Mouse (Mus musculus): ENCODE results near the gene AL607142.1. TPM values are rescaled to one million over a fixed set of nuclear protein-coding genes. Genes with fewer than 3 reads are reported as not detected.
A peak's percentile ranks its signal among the peaks of the same experiment; 100 is the strongest.

The AL607142.1 gene
- total RNA-seq, 1 experiment, result not detected

- Histone ChIP-seq H3K27ac (ENCODE audit: insufficient read depth, low read depth, low read length, poor library complexity, severe bottlenecking) (no peak overlapping the region), H3K4me1 (ENCODE audit: control insufficient read depth in 2 of 2, insufficient read depth in 2 of 2, low read length in 2 of 2, poor library complexity in 1 of 2) (no peaks in the 10 kb centered on the region), H3K36me3 (ENCODE audit: control insufficient read depth, insufficient read depth, low read length, poor library complexity, severe bottlenecking) (no peaks in the 10 kb centered on the region), H3K9me3 (ENCODE audit: control insufficient read depth, insufficient read depth, low read depth, low read length) (no peaks in the 10 kb centered on the region), H3K9ac (ENCODE audit: insufficient read depth, low read depth, low read length, poor library complexity, severe bottlenecking) (no peak overlapping the region), H3K4me3 (ENCODE audit: insufficient read depth in 1 of 2, low read depth in 1 of 2, low read length in 2 of 2, poor library complexity in 1 of 2, severe bottlenecking in 1 of 2) (no peak overlapping the region)
- in situ Hi-C loops (cut with MboI; ENCODE audit: low sequenced_read_pairs in 2 of 2, unreplicated experiment in 2 of 2), result loop anchor here in 1 of 2 experiments (10.0 kb wide), 1 partner anchor 191 kb away; no protein-coding TSS in a partner anchor
- TF ChIP-seq HCFC1 (IDR thresholded peaks at IDR 0.05; ENCODE audit: borderline replicate concordance, insufficient read depth, low read length) (no peak), MAFK (IDR thresholded peaks at IDR 0.05; ENCODE audit: insufficient read depth, low read depth, low read length) (no peak), ZC3H11A (IDR thresholded peaks at IDR 0.05; ENCODE audit: borderline replicate concordance, low read depth, low read length) (no peak), ZNF384 (IDR thresholded peaks at IDR 0.05; ENCODE audit: low read depth, low read length) (no peak), CHD2 (IDR thresholded peaks at IDR 0.05; ENCODE audit: low read depth, low read length) (no peak)
- DNase-seq (ENCODE audit: low read depth, low spot score), result no peak
These were observed 61.3 kb downstream of the AL607142.1 start for GRCm38 (mm10) chr4:120126047-120126446.

- Histone ChIP-seq H3K4me3 (ENCODE audit: insufficient read depth in 1 of 2, low read depth in 1 of 2, low read length in 2 of 2, poor library complexity in 1 of 2, severe bottlenecking in 1 of 2) (no peak overlapping the region), H3K9me3 (ENCODE audit: control insufficient read depth, insufficient read depth, low read depth, low read length) (no peaks in the 10 kb centered on the region), H3K4me1 (ENCODE audit: control insufficient read depth in 2 of 2, insufficient read depth in 2 of 2, low read length in 2 of 2, poor library complexity in 1 of 2) (no peaks in the 10 kb centered on the region), H3K36me3 (ENCODE audit: control insufficient read depth, insufficient read depth, low read length, poor library complexity, severe bottlenecking) (no peaks in the 10 kb centered on the region), H3K9ac (ENCODE audit: insufficient read depth, low read depth, low read length, poor library complexity, severe bottlenecking) (no peak overlapping the region), H3K27ac (ENCODE audit: insufficient read depth, low read depth, low read length, poor library complexity, severe bottlenecking) (no peak overlapping the region)
- in situ Hi-C loops (cut with MboI; ENCODE audit: low sequenced_read_pairs in 2 of 2, unreplicated experiment in 2 of 2), result loop anchor here in 1 of 2 experiments (10.0 kb wide), 1 partner anchor 193 kb away; no protein-coding TSS in a partner anchor
- DNase-seq (ENCODE audit: low read depth, low spot score), result no peak
- no peak for TF ChIP-seq ZNF384 (IDR thresholded peaks at IDR 0.05; ENCODE audit: low read depth, low read length)
- TF ChIP-seq MAFK (IDR thresholded peaks at IDR 0.05; ENCODE audit: insufficient read depth, low read depth, low read length), result no peak
- TF ChIP-seq CHD2 (IDR thresholded peaks at IDR 0.05; ENCODE audit: low read depth, low read length), result no peak
- no peak for TF ChIP-seq HCFC1 (IDR thresholded peaks at IDR 0.05; ENCODE audit: borderline replicate concordance, insufficient read depth, low read length)
- no peak for TF ChIP-seq ZC3H11A (IDR thresholded peaks at IDR 0.05; ENCODE audit: borderline replicate concordance, low read depth, low read length)
These were observed 62.5 kb downstream of the AL607142.1 start for GRCm38 (mm10) chr4:120127333-120127732.

- in situ Hi-C loops (cut with MboI; ENCODE audit: low sequenced_read_pairs in 2 of 2, unreplicated experiment in 2 of 2), result loop anchor here in 1 of 2 experiments (10.0 kb wide), 1 partner anchor 193 kb away; no protein-coding TSS in a partner anchor
- no peak overlapping the region for H3K27ac ChIP-seq (ENCODE audit: insufficient read depth, low read depth, low read length, poor library complexity, severe bottlenecking)
- H3K9me3 ChIP-seq (ENCODE audit: control insufficient read depth, insufficient read depth, low read depth, low read length), result no peaks in the 10 kb centered on the region
- no peak for DNase-seq (ENCODE audit: low read depth, low spot score)
- no peaks in the 10 kb centered on the region for H3K4me1 ChIP-seq (ENCODE audit: control insufficient read depth in 2 of 2, insufficient read depth in 2 of 2, low read length in 2 of 2, poor library complexity in 1 of 2)
- H3K4me3 ChIP-seq (ENCODE audit: insufficient read depth in 1 of 2, low read depth in 1 of 2, low read length in 2 of 2, poor library complexity in 1 of 2, severe bottlenecking in 1 of 2), result no peak overlapping the region
- H3K36me3 ChIP-seq (ENCODE audit: control insufficient read depth, insufficient read depth, low read length, poor library complexity, severe bottlenecking), result no peaks in the 10 kb centered on the region
- TF ChIP-seq HCFC1 (IDR thresholded peaks at IDR 0.05; ENCODE audit: borderline replicate concordance, insufficient read depth, low read length), result no peak
- no peak for TF ChIP-seq CHD2 (IDR thresholded peaks at IDR 0.05; ENCODE audit: low read depth, low read length)
- TF ChIP-seq ZNF384 (IDR thresholded peaks at IDR 0.05; ENCODE audit: low read depth, low read length), result no peak
- TF ChIP-seq ZC3H11A (IDR thresholded peaks at IDR 0.05; ENCODE audit: borderline replicate concordance, low read depth, low read length), result no peak
- no peak for TF ChIP-seq MAFK (IDR thresholded peaks at IDR 0.05; ENCODE audit: insufficient read depth, low read depth, low read length)
- H3K9ac ChIP-seq (ENCODE audit: insufficient read depth, low read depth, low read length, poor library complexity, severe bottlenecking), result no peak overlapping the region
These were observed 63.2 kb downstream of the AL607142.1 start for GRCm38 (mm10) chr4:120128033-120128432.

- Histone ChIP-seq H3K9ac (ENCODE audit: insufficient read depth, low read depth, low read length, poor library complexity, severe bottlenecking) (no peak overlapping the region), H3K27ac (ENCODE audit: insufficient read depth, low read depth, low read length, poor library complexity, severe bottlenecking) (no peak overlapping the region), H3K36me3 (ENCODE audit: control insufficient read depth, insufficient read depth, low read length, poor library complexity, severe bottlenecking) (no peaks in the 10 kb centered on the region), H3K4me1 (ENCODE audit: control insufficient read depth in 2 of 2, insufficient read depth in 2 of 2, low read length in 2 of 2, poor library complexity in 1 of 2) (no peaks in the 10 kb centered on the region), H3K9me3 (ENCODE audit: control insufficient read depth, insufficient read depth, low read depth, low read length) (no peaks in the 10 kb centered on the region), H3K4me3 (ENCODE audit: insufficient read depth in 1 of 2, low read depth in 1 of 2, low read length in 2 of 2, poor library complexity in 1 of 2, severe bottlenecking in 1 of 2) (no peak overlapping the region)
- in situ Hi-C loops (cut with MboI; ENCODE audit: low sequenced_read_pairs in 2 of 2, unreplicated experiment in 2 of 2), result loop anchor here in 1 of 2 experiments (10.0 kb wide), 1 partner anchor 195 kb away; no protein-coding TSS in a partner anchor
- TF ChIP-seq CHD2 (IDR thresholded peaks at IDR 0.05; ENCODE audit: low read depth, low read length) (no peak), ZNF384 (IDR thresholded peaks at IDR 0.05; ENCODE audit: low read depth, low read length) (no peak), MAFK (IDR thresholded peaks at IDR 0.05; ENCODE audit: insufficient read depth, low read depth, low read length) (no peak), ZC3H11A (IDR thresholded peaks at IDR 0.05; ENCODE audit: borderline replicate concordance, low read depth, low read length) (peak; percentile 58; the same call in 1 of the 2 replicates), HCFC1 (IDR thresholded peaks at IDR 0.05; ENCODE audit: borderline replicate concordance, insufficient read depth, low read length) (no peak)
- DNase-seq (ENCODE audit: low read depth, low spot score), result no peak
These were observed 64.6 kb downstream of the AL607142.1 start for GRCm38 (mm10) chr4:120129233-120129885.

Data from ES-E14 (cell line).